Mouse (Mus musculus) brain, embryonic 14.5 days (tissue): Measurements from ENCODE around the gene Fopnl. TPM values are rescaled to one million over a fixed set of nuclear protein-coding genes. Genes with fewer than 3 reads are reported as not detected.
A peak's percentile ranks its signal among the peaks of the same experiment; 100 is the strongest.

ENCODE experiments used
- DNase-seq: peaks from one replicate; pipeline ENCODE4 v3.0.0-alpha.2; 2011; ENCODE audit warnings: low read depth
- CTCF ChIP-seq: fragments of 200-500 bp; IDR thresholded peaks from 2 replicates; pipeline ENCODE4 v1.5.1; 2012; ENCODE audit warnings: inconsistent platforms, mild to moderate bottlenecking, moderate library complexity, borderline replicate concordance; ENCODE audit not compliant: insufficient read depth, insufficient read length; ENCODE audit errors: extremely low read depth
- POLR2A ChIP-seq: fragments of 200-500 bp; IDR thresholded peaks from 2 replicates; pipeline ENCODE4 v1.6.1; 2012; ENCODE audit warnings: mild to moderate bottlenecking, inconsistent platforms, borderline replicate concordance; ENCODE audit not compliant: poor library complexity, insufficient read depth, insufficient read length, severe bottlenecking; ENCODE audit errors: extremely low read depth
- polyA plus RNA-seq: library from polyadenylated mRNA; depleted of rRNA; stranded (reverse); fragments of >200 nt; gene quantifications from 2 replicates; pipeline ENCODE4 v1.2.3, GENCODE M21; 2012

Gene Fopnl
- polyA plus RNA-seq, 1 experiment: 83.0 TPM

GRCm38 (mm10) chr16:14303676-14304075 is 13.5 kb downstream of the Fopnl start:
- DNase-seq: peak; percentile 17
- TF ChIP-seq CTCF (no peak), POLR2A (no peak)

- TF ChIP-seq POLR2A (no peak), CTCF (no peak)
- no peak for DNase-seq
Observed at GRCm38 (mm10) chr16:14303148-14303547, 14.1 kb downstream of the Fopnl start.

GRCm38 (mm10) chr16:14298461-14298860 is 18.7 kb downstream of the Fopnl start:
- DNase-seq: no peak
- TF ChIP-seq CTCF (no peak), POLR2A (no peak)

GRCm38 (mm10) chr16:14297746-14298145 is 19.5 kb downstream of the Fopnl start:
- no peak for TF ChIP-seq POLR2A
- no peak for TF ChIP-seq CTCF

GRCm38 (mm10) chr16:14297137-14297536 is 20.1 kb downstream of the Fopnl start:
- TF ChIP-seq POLR2A (no peak), CTCF (no peak)
- peak; percentile 10 for DNase-seq

More at GRCm38 (mm10) chr16:14297746-14298145, 19.5 kb downstream of the Fopnl start:
- no peak for DNase-seq

GRCm38 (mm10) chr16:14296544-14297124 is 20.6 kb downstream of the Fopnl start:
- no peak for TF ChIP-seq CTCF
- no peak for TF ChIP-seq POLR2A
- DNase-seq: no peak

GRCm38 (mm10) chr16:14295291-14295690 is 21.9 kb downstream of the Fopnl start:
- DNase-seq: no peak
- no peak for TF ChIP-seq POLR2A
- no peak for TF ChIP-seq CTCF

- TF ChIP-seq CTCF (no peak), POLR2A (no peak)
- peak; percentile 57 for DNase-seq
Observed at GRCm38 (mm10) chr16:14292205-14293199, 24.7 kb downstream of the Fopnl start.

- DNase-seq: peak; percentile 52
- no peak for TF ChIP-seq POLR2A
- peak; percentile 61 for TF ChIP-seq CTCF
Observed at GRCm38 (mm10) chr16:14291223-14291622, 26.0 kb downstream of the Fopnl start, which contains the start of gene Myh11. Gene Myh11, minus strand, starts transcription at chr16:14291372.

- DNase-seq: no peak
- TF ChIP-seq CTCF (no peak), POLR2A (no peak)
Observed at GRCm38 (mm10) chr16:14272374-14272965, 44.7 kb downstream of the Fopnl start.

GRCm38 (mm10) chr16:14265203-14265920 is 51.8 kb downstream of the Fopnl start:
- TF ChIP-seq CTCF (no peak), POLR2A (no peak)
- DNase-seq: peak; percentile 69

- TF ChIP-seq POLR2A (no peak), CTCF (no peak)
- no peak for DNase-seq
Observed at GRCm38 (mm10) chr16:14264504-14264903, 52.7 kb downstream of the Fopnl start.
